Mouse (Mus musculus) gastrocnemius, adult 2 months (tissue): ENCODE measurements at regions not wholly inside any gene's neighbourhood (a gene's known extent, or its start where the extent isn't known, plus 50 kb on each side); places are given as distances from the start of the nearest gene placed in this dataset.
A peak's percentile ranks its signal among the peaks of the same experiment; 100 is the strongest.

Experiments used
- DNase-seq: peaks from one replicate; pipeline ENCODE4 v3.0.0; 2022
- H3K27ac ChIP-seq: fragments of 200-600 bp; 2 replicates; pipeline ENCODE4 v1.8.1; 2022; ENCODE audit warnings: mild to moderate bottlenecking
- H3K4me3 ChIP-seq: fragments of 200-600 bp; 2 replicates; pipeline ENCODE4 v1.8.1; 2022; ENCODE audit warnings: mild to moderate bottlenecking, moderate library complexity
- CTCF ChIP-seq: fragments of 200-600 bp; IDR thresholded peaks from 2 replicates; pipeline ENCODE4 v1.8.1; 2022; ENCODE audit warnings: antibody characterized with exemption, mild to moderate bottlenecking, moderate library complexity
- intact Hi-C: fragments of 180-260 bp; cut with DNase I; formaldehyde crosslinking; loops from one replicate; pipeline ENCODE4 v1.15.1; 2025

- peak overlapping the region; percentile 31; the same call in 1 of the 2 replicates for H3K27ac ChIP-seq
- no peak overlapping the region for H3K4me3 ChIP-seq
- intact Hi-C loops, result no loop called here
- DNase-seq, result no peak
- TF ChIP-seq CTCF, result no peak
Measured at GRCm38 (mm10) chr4:95141253-95141652, 89.2 kb upstream of the Jun start.

GRCm38 (mm10) chr4:95143130-95143529, 91.1 kb upstream of the Jun start:
- intact Hi-C loops, result no loop called here
- H3K27ac ChIP-seq, result no peak overlapping the region
- no peak overlapping the region for H3K4me3 ChIP-seq
- no peak for DNase-seq
- TF ChIP-seq CTCF, result no peak

GRCm38 (mm10) chr4:95143668-95144067, 91.6 kb upstream of the Jun start:
- intact Hi-C loops, result no loop called here
- Histone ChIP-seq H3K4me3 (no peak overlapping the region), H3K27ac (no peak overlapping the region)
- DNase-seq, result no peak
- no peak for TF ChIP-seq CTCF

- DNase-seq, result no peak
- TF ChIP-seq CTCF, result no peak
- H3K4me3 ChIP-seq, result no peak overlapping the region
- intact Hi-C loops, result no loop called here
- no peak overlapping the region for H3K27ac ChIP-seq
Measured at GRCm38 (mm10) chr4:95144440-95144839, 92.4 kb upstream of the Jun start.

GRCm38 (mm10) chr4:95146268-95146667, 94.2 kb upstream of the Jun start:
- intact Hi-C loops, result loop anchor here (5.0 kb wide), 1 partner anchor 64 kb away; no protein-coding TSS in a partner anchor
- no peak for DNase-seq
- peak overlapping the region; percentile 57 for H3K27ac ChIP-seq
- TF ChIP-seq CTCF, result no peak
- H3K4me3 ChIP-seq, result no peak overlapping the region

GRCm38 (mm10) chr4:95148665-95149064, 96.6 kb upstream of the Jun start:
- H3K27ac ChIP-seq, result peak overlapping the region; percentile 24; the same call in 1 of the 2 replicates
- DNase-seq, result no peak
- H3K4me3 ChIP-seq, result no peak overlapping the region
- intact Hi-C loops, result loop anchor here (5.0 kb wide), 1 partner anchor 66 kb away; no protein-coding TSS in a partner anchor
- no peak for TF ChIP-seq CTCF

- DNase-seq, result peak; percentile 43
- intact Hi-C loops, result loop anchor here (5.0 kb wide), 1 partner anchor 54 kb away; no protein-coding TSS in a partner anchor
- Histone ChIP-seq H3K27ac (peak overlapping the region; percentile 97), H3K4me3 (no peak overlapping the region)
- TF ChIP-seq CTCF, result no peak
Measured at GRCm38 (mm10) chr4:95151678-95152077, 99.7 kb upstream of the Jun start.

GRCm38 (mm10) chr4:95152431-95153115, 100.6 kb upstream of the Jun start:
- peak overlapping the region; percentile 97 for H3K27ac ChIP-seq

GRCm38 (mm10) chr4:95153737-95154287, 101.8 kb upstream of the Jun start:
- intact Hi-C loops, result loop anchor here (5.0 kb wide), 1 partner anchor 57 kb away; no protein-coding TSS in a partner anchor
- peak overlapping the region; percentile 97 for H3K27ac ChIP-seq

More at GRCm38 (mm10) chr4:95152431-95153115, 100.6 kb upstream of the Jun start:
- TF ChIP-seq CTCF, result no peak
- no peak overlapping the region for H3K4me3 ChIP-seq
- intact Hi-C loops, result loop anchor here (5.0 kb wide), 1 partner anchor 55 kb away; no protein-coding TSS in a partner anchor
- DNase-seq, result peak; percentile 67

GRCm38 (mm10) chr4:95154377-95154776, 102.4 kb upstream of the Jun start:
- Histone ChIP-seq H3K4me3 (peak overlapping the region; percentile 50), H3K27ac (peak overlapping the region; percentile 97)
- TF ChIP-seq CTCF, result no peak
- DNase-seq, result peak; percentile 53
- intact Hi-C loops, result loop anchor here (5.0 kb wide), 1 partner anchor 57 kb away; no protein-coding TSS in a partner anchor

More at GRCm38 (mm10) chr4:95153737-95154287, 101.8 kb upstream of the Jun start:
- H3K4me3 ChIP-seq, result peak overlapping the region; percentile 65
- DNase-seq, result peak; percentile 89
- no peak for TF ChIP-seq CTCF

- no peak for TF ChIP-seq CTCF
- no peak overlapping the region for H3K4me3 ChIP-seq
- H3K27ac ChIP-seq, result peak overlapping the region; percentile 97
- intact Hi-C loops, result no loop called here
- no peak for DNase-seq
Measured at GRCm38 (mm10) chr4:95155178-95155577, 103.2 kb upstream of the Jun start.

- no peak overlapping the region for H3K4me3 ChIP-seq
- peak overlapping the region; percentile 97 for H3K27ac ChIP-seq
- no peak for TF ChIP-seq CTCF
- no peak for DNase-seq
- intact Hi-C loops, result no loop called here
Measured at GRCm38 (mm10) chr4:95155796-95156195, 103.8 kb upstream of the Jun start.
